Mouse (Mus musculus): ENCODE data around the gene Haus7. TPM values are rescaled to one million over a fixed set of nuclear protein-coding genes. Genes with fewer than 3 reads are reported as not detected.
"Not testable (repeated sequence)": the region's sequence is repeated elsewhere in the genome, so short reads cannot be mapped to it uniquely, and the experiment has no call there.

The Haus7 gene
- total RNA-seq, 2 experiments from 2014 or later: 19.7 to 21.9 TPM

DNA sequence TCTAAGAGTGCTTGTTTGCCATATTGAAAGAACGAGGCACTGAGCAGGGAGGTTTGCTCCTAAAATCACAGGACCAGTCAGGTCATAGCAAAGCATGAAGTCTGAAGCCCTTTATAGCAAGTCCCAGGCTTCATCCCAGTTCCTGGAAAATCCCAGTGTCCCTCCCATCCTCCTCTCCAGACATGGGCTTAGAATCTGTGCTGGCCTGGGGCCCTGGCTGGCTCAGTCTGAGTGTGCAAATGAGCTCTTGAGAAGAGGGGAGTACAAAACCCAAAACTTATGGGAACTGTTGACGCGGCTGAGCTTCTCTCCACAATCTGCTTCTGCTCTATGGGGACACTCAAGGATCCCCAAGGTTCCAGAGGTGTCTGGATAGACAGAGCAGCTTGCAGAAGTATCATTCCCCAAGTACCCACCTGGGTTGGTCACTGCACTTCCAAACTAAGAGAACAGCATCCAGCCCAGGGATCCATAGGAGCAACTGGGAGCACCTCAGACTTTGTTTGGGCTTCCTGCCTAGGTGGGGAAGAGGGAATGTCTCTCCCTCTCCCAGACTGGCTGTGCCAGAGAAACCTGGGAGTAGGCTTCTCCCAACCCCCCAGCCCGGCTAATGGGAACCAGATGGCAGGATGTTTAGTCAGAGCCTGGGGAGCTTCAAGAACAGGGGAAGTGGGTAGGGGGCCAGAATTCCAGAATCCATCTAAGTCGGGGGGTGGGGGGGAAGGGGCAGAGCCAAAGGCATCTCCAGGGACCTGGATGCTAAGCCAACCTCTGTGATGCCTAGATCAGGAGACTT is 8.8 kb upstream of the Haus7 start:
- ATAC-seq (ENCODE audit: poor library complexity, severe bottlenecking): no peak

DNA sequence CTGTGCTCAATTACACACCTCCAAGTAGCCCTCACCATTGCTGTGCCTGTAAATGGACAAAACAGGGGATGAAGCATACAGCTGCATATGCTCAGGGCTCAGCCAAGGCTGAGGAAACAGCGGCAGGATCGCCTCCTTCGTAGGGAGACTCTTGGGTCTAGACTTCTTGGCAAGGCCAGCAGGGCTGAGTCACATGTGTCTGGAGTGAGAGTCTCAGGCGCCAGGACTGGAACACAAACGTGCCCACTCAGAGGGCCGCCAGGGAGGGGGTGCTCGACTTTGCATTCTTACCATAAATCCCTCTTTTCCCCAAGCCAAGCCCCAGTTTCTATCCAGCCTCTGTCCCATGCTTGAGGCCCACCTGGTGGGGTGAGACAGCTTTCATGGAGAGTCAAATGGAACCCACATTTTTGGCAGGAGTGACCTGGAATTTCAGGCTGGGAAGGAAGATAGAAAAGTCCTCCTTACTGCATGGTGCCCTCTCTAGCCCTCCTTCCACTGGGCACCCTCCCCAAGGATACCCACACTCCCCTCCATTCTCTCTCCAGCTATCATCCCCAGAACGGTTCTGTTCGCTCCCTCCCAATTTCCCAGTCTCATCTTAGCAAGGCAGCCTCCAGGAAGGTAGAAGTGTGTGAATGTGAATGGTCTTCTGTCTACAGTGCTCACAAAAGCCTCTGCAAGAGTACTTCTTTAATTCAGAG is 6.8 kb upstream of the Haus7 start:
- no peak for ATAC-seq (ENCODE audit: poor library complexity, severe bottlenecking)

DNA sequence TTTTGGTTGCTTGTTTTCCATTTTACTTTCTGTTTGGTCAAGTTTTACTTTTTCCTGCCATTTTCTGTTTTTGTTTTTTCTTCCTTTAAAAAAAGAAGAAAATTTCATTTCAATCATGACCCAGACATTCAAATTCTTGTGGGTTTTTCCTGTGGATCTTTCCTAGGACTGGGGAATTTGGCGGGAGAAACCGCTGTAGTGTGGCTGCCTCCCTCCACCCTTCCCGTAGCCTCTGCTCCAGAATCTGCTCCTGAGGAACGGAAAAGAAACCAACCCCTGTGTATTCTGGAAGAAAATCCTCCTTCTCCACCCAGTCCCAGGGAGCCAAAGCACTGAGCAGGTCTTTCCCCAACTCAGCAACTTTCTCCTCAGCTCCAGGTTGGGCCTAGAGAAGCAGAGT is 1.9 kb upstream of the Haus7 start:
- ATAC-seq (ENCODE audit: poor library complexity, severe bottlenecking): no peak

- peak; percentile 80 for ATAC-seq (ENCODE audit: poor library complexity, severe bottlenecking)
These were observed 6.9 kb downstream of the Haus7 start for GRCm38 (mm10) chrX:73451949-73452348.

- ATAC-seq (ENCODE audit: poor library complexity, severe bottlenecking): no peak
These were observed 17.4 kb downstream of the Haus7 start for GRCm38 (mm10) chrX:73441428-73441827.

DNA sequence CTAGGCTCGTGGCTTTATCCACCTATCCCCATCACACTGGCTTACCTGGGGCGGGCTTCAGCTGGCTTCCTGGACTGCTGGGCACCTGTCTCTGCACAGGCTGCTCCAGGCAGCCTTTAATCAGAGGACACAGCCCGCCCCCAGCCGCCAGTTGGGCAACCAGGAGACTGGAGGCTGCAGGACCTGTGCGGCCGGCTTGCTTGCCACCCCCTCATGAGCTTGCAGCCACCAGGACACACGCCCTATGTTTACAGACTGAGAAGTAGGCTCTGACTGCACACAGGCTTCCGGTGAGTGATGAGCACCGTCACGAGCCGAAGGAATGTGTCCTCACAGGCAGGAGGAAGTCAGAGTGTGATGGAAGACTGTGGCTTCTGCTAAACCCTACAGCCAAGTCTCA is 23.6 kb downstream of the Haus7 start, which contains the start of gene Trex2:
Gene Trex2 (minus strand): TSS at position 93 of the 400 bp plus-strand sequence.
- no peak for ATAC-seq (ENCODE audit: poor library complexity, severe bottlenecking)

DNA sequence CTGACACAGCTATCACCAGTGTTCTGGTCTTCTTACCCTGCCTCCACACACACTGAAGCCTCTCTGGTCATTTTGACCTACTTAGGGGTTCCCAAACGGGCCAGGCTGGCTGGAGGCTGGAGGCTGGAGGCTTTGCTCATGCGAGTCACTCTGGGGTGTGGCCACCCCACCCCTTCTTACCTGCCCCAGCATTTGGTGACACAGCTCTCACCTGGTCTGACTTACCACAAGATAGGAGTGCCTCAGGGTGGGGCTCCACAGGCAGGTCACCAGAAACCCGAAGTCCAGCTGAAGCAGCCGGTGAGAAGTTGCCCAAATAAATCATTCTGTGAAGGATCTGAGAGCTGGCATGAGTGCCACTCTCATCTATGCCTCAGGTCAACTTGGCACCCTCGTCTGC is 26.0 kb downstream of the Haus7 start:
- no peak for ATAC-seq (ENCODE audit: poor library complexity, severe bottlenecking)

DNA sequence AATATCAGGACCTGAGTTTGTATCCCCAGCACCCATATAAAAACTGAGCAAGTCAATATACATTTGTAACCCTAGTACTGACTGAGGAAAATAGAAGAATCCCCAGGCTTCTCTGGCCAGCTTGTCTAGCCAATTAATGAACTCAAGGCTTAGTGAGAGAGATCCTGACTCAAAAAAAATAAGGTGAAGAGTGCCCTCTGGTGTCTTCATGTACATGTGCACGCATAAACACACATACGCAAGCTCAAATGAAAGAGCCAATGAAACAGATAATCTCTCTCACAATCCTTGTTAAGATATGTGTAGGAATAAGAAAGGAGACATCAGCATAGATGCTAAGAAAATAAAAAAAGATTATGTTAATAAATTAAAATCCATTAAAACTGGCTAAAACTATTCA is 28.8 kb downstream of the Haus7 start:
- no peak for ATAC-seq (ENCODE audit: poor library complexity, severe bottlenecking)

DNA sequence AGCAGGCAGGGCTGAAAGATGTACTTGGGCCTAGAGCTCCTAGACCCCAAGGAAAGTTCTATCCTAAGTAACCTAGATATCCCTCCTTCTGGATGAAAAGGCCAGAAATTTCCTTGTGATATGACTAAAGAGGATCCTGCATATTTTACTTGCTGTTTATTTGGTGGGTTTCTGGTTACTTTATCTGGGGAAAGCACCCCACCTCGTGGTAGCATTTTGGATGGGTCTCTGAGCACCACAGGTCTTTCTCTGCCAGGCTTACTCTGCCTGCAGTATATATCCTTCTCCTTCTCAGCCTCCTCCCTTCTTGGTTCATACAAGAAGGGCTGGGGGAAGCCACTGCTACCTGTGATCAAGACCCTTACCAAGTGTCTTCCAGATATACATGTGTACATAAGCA is 46.1 kb downstream of the Haus7 start:
- no peak for ATAC-seq (ENCODE audit: poor library complexity, severe bottlenecking)

- peak; percentile 45 for ATAC-seq (ENCODE audit: poor library complexity, severe bottlenecking)
These were observed 47.8 kb downstream of the Haus7 start, which contains the start of gene Zfp92 for GRCm38 (mm10) chrX:73410880-73411517. Zfp92 (plus strand) TSS chrX:73411096.

GRCm38 (mm10) chrX:73401616-73402015 is 57.2 kb downstream of the Haus7 start:
- no peak for ATAC-seq (ENCODE audit: poor library complexity, severe bottlenecking)

GRCm38 (mm10) chrX:73400951-73401350 is 57.9 kb downstream of the Haus7 start:
- ATAC-seq (ENCODE audit: poor library complexity, severe bottlenecking): no peak

GRCm38 (mm10) chrX:73398636-73399035 is 60.2 kb downstream of the Haus7 start, which contains the start of gene Gm18336:
Gm18336 (minus strand) TSS chrX:73398736.
- ATAC-seq (ENCODE audit: poor library complexity, severe bottlenecking): not testable (repeated sequence)

DNA sequence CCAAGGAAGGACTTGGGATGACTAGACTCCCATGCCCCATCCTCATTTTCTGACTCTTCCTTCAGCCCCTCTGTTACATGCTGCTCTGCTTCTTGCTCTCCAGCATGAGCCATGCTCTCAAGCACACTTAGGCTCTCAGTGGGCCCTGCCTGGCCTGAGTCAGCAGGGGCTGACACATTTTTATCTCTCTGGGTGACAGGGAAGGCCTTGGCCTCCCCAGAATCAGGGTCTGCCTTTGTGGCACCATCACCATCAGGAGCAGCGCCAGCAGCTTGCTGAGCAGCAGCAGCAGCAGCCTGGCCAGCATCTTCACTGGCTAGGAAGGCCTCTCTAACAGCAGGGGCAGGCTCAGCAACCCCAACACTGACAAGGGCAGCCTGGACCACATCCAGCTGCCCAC is 62.4 kb downstream of the Haus7 start:
- no peak for ATAC-seq (ENCODE audit: poor library complexity, severe bottlenecking)

- ATAC-seq (ENCODE audit: poor library complexity, severe bottlenecking): no peak
These were observed 67.4 kb downstream of the Haus7 start for GRCm38 (mm10) chrX:73391481-73391880.

Other genes with a start within 250 kb of the Haus7 start
- gene Xlr4b, start 244.7 kb downstream of the Haus7 start, total RNA-seq (2015): 7.1 and 12.5 TPM in 2 replicates
- 8.4 and 10.8 TPM in 2 replicates for gene Xlr4b, start 244.7 kb downstream of the Haus7 start, total RNA-seq (2017)
- gene F8a, start 230.8 kb downstream of the Haus7 start, total RNA-seq (2015): 4.0 and 4.7 TPM in 2 replicates
- 3.9 and 4.1 TPM in 2 replicates for gene F8a, start 230.8 kb downstream of the Haus7 start, total RNA-seq (2017)
- gene Xlr4c, start 215.9 kb downstream of the Haus7 start, total RNA-seq (2015): 2.3 and 2.8 TPM in 2 replicates
- 6.5 and 9.3 TPM in 2 replicates for gene Xlr4c, start 215.9 kb downstream of the Haus7 start, total RNA-seq (2017)
- not detected in 2 replicates for gene Xlr3c, start 193.7 kb downstream of the Haus7 start, total RNA-seq (2015)
- 0.07 TPM in 1 of 2 replicates, not detected in the other for gene Xlr3c, start 193.7 kb downstream of the Haus7 start, total RNA-seq (2017)
- not detected in 2 replicates for gene Xlr5a, start 166.1 kb downstream of the Haus7 start, total RNA-seq (2015)
- not detected in 2 replicates for gene Xlr5a, start 166.1 kb downstream of the Haus7 start, total RNA-seq (2017)
- gene Xlr5c, start 166.1 kb downstream of the Haus7 start, total RNA-seq (2015): not detected in 2 replicates
- gene Xlr5c, start 166.1 kb downstream of the Haus7 start, total RNA-seq (2017): not detected in 2 replicates
- not detected in 2 replicates for gene Gm45015, start 122.2 kb downstream of the Haus7 start, total RNA-seq (2015)
- gene Gm45015, start 122.2 kb downstream of the Haus7 start, total RNA-seq (2017): not detected in 2 replicates
- gene Zfp275, start 116.4 kb downstream of the Haus7 start, total RNA-seq (2015): 5.3 and 6.8 TPM in 2 replicates
- gene Zfp275, start 116.4 kb downstream of the Haus7 start, total RNA-seq (2017): 3.5 and 4.3 TPM in 2 replicates
- gene Gm18336, start 60.3 kb downstream of the Haus7 start, total RNA-seq (2015): not detected in 2 replicates
- not detected in 2 replicates for gene Gm18336, start 60.3 kb downstream of the Haus7 start, total RNA-seq (2017)
- gene Zfp92, start 47.9 kb downstream of the Haus7 start, total RNA-seq (2015): not detected in 2 replicates
- not detected in 2 replicates for gene Zfp92, start 47.9 kb downstream of the Haus7 start, total RNA-seq (2017)
- gene Trex2, start 23.7 kb downstream of the Haus7 start, total RNA-seq (2015): not detected in 2 replicates
- gene Trex2, start 23.7 kb downstream of the Haus7 start, total RNA-seq (2017): not detected in 2 replicates
- 3.0 and 7.7 TPM in 2 replicates for gene Bgn, start 24.6 kb upstream of the Haus7 start, total RNA-seq (2015)
- 0.45 and 0.48 TPM in 2 replicates for gene Bgn, start 24.6 kb upstream of the Haus7 start, total RNA-seq (2017)
- not detected in 2 replicates for gene Atp2b3, start 44.0 kb upstream of the Haus7 start, total RNA-seq (2015)
- not detected in 2 replicates for gene Atp2b3, start 44.0 kb upstream of the Haus7 start, total RNA-seq (2017)
- gene Dusp9, start 180.4 kb upstream of the Haus7 start, total RNA-seq (2015): 0.11 and 0.13 TPM in 2 replicates
- gene Dusp9, start 180.4 kb upstream of the Haus7 start, total RNA-seq (2017): 0.16 TPM in 1 of 2 replicates, not detected in the other
- 0.59 TPM in 1 of 2 replicates, not detected in the other for gene Pnck, start 201.1 kb upstream of the Haus7 start, total RNA-seq (2015)
- gene Pnck, start 201.1 kb upstream of the Haus7 start, total RNA-seq (2017): not detected in 2 replicates
- gene Slc6a8, start 214.1 kb upstream of the Haus7 start, total RNA-seq (2015): not detected in 2 replicates
- 1.1 TPM in 1 of 2 replicates, not detected in the other for gene Slc6a8, start 214.1 kb upstream of the Haus7 start, total RNA-seq (2017)